Mouse (Mus musculus) kidney, embryonic 15.5 days (tissue): ENCODE measurements around the gene Cep131. TPM values are rescaled to one million over a fixed set of nuclear protein-coding genes. Genes with fewer than 3 reads are reported as not detected.

Source experiments
- microRNA counts: library from miRNA; unstranded; fragments of <30 nt; microRNA quantifications from one replicate; lab custom pipeline; 2016
- microRNA-seq: library from miRNA; unstranded; fragments of <30 nt; microRNA quantifications from one replicate; pipeline ENCODE4, GENCODE M21; 2016
- polyA plus RNA-seq: library from polyadenylated mRNA; unstranded; fragments of >200 nt; fragmentation: Nextera tagmentation; extraction: Ambion mirVana; gene quantifications from 2 replicates; pipeline ENCODE4 v1.2.1, GENCODE M21; 2015

The Cep131 gene
- polyA plus RNA-seq, 1 experiment from 2014 or later: 27.7 TPM

MicroRNA genes within 50 kb of the gene (microRNA counts, 519-probe panel; counts per million panel counts)
- 2,689 counts per million, percentile 62 among the panel's probes with 10 or more counts for microRNA mmu-miR-338-3p (lab: Ali Mortazavi, UCI)
- 2,461 counts per million, percentile 41 among the panel's probes with 10 or more counts for microRNA mmu-miR-338-5p (lab: Ali Mortazavi, UCI)

Small RNA genes within 50 kb of the gene (microRNA-seq; reads per million reads assigned to microRNA genes)
- not detected for gene Gm25948
- not detected for gene Mir3065
- not detected for gene Mir338

Other genes starting within 250 kb of the Cep131 start
- 94.1 and 101 TPM in 2 replicates for gene Chmp6, start 173.4 kb downstream of the Cep131 start, polyA plus RNA-seq
- 20.8 and 22.3 TPM in 2 replicates for gene Baiap2, start 144.1 kb downstream of the Cep131 start, polyA plus RNA-seq
- 2.4 and 3.2 TPM in 2 replicates for gene Aatk, start 39.7 kb downstream of the Cep131 start, polyA plus RNA-seq
- gene Tepsin, start 11.9 kb upstream of the Cep131 start, polyA plus RNA-seq: 19.5 and 22.4 TPM in 2 replicates
- gene Ndufaf8, start 12.1 kb upstream of the Cep131 start, polyA plus RNA-seq: 83.0 and 90.1 TPM in 2 replicates
- 109 and 115 TPM in 2 replicates for gene Slc38a10, start 64.5 kb upstream of the Cep131 start, polyA plus RNA-seq
- gene Bahcc1, start 146.1 kb upstream of the Cep131 start, polyA plus RNA-seq: 11.8 and 14.1 TPM in 2 replicates